Mouse (Mus musculus) ES-E14 (cell line): ENCODE data around the gene Prickle1. TPM values are rescaled to one million over a fixed set of nuclear protein-coding genes. Genes with fewer than 3 reads are reported as not detected.

ENCODE experiments used
- DNase-seq: peaks from one replicate; pipeline ENCODE4 v3.0.0-alpha.2; 2013; ENCODE audit warnings: low read depth, low spot score
- H3K27ac ChIP-seq: 2 replicates; pipeline ENCODE4 v1.5.1; 2012; ENCODE audit warnings: low read depth, mild to moderate bottlenecking, low read length, moderate library complexity, mixed read lengths; ENCODE audit not compliant: poor library complexity, insufficient read depth, severe bottlenecking
- H3K36me3 ChIP-seq: 2 replicates; pipeline ENCODE4 v1.6.1; 2012; ENCODE audit warnings: mild to moderate bottlenecking, low read length, moderate library complexity, mixed read lengths; ENCODE audit not compliant: control insufficient read depth, poor library complexity, insufficient read depth, severe bottlenecking
- H3K4me1 ChIP-seq, 2 experiments: fragments of 150-350 bp in 1 of 2; sonication (generic) in 1 of 2; 2 replicates each; pipeline ENCODE4 v1.6.1; 2012; ENCODE audit warnings: low read length in 2 of 2, mild to moderate bottlenecking in 1 of 2, mixed read lengths in 1 of 2; ENCODE audit not compliant: control insufficient read depth in 2 of 2, insufficient read depth in 2 of 2, poor library complexity in 1 of 2
- H3K4me3 ChIP-seq, 2 experiments: fragments of 150-350 bp in 1 of 2; sonication (generic) in 1 of 2; 2 replicates each; pipeline ENCODE4 v1.5.1; 2012; ENCODE audit warnings: low read length in 2 of 2, low read depth in 1 of 2, mild to moderate bottlenecking in 1 of 2, mixed read lengths in 1 of 2; ENCODE audit not compliant: insufficient read depth in 1 of 2, poor library complexity in 1 of 2, severe bottlenecking in 1 of 2
- H3K9ac ChIP-seq: 2 replicates; pipeline ENCODE4 v1.6.1; 2012; ENCODE audit warnings: low read depth, mild to moderate bottlenecking, low read length, mixed read lengths; ENCODE audit not compliant: poor library complexity, insufficient read depth, severe bottlenecking
- H3K9me3 ChIP-seq: fragments of 150-350 bp; sonication (generic); 2 replicates; pipeline ENCODE4 v1.6.1; 2012; ENCODE audit warnings: low read depth, mild to moderate bottlenecking, low read length; ENCODE audit not compliant: control insufficient read depth, insufficient read depth
- CHD2 ChIP-seq: IDR thresholded peaks from 2 replicates; pipeline ENCODE4 v1.6.1; 2014; ENCODE audit warnings: mild to moderate bottlenecking, low read depth, low read length, inconsistent platforms
- HCFC1 ChIP-seq: IDR thresholded peaks from 2 replicates; pipeline ENCODE4 v1.6.1; 2012; ENCODE audit warnings: low read length, inconsistent platforms, borderline replicate concordance; ENCODE audit not compliant: insufficient read depth
- MAFK ChIP-seq: IDR thresholded peaks from 2 replicates; pipeline ENCODE4 v1.6.1; 2014; ENCODE audit warnings: mild to moderate bottlenecking, low read depth, low read length, inconsistent platforms; ENCODE audit not compliant: insufficient read depth
- ZC3H11A ChIP-seq: IDR thresholded peaks from 2 replicates; pipeline ENCODE4 v1.6.1; 2012; ENCODE audit warnings: low read depth, mild to moderate bottlenecking, inconsistent platforms, low read length, borderline replicate concordance
- ZNF384 ChIP-seq: IDR thresholded peaks from 2 replicates; pipeline ENCODE4 v1.6.1; 2012; ENCODE audit warnings: low read depth, low read length, inconsistent platforms
- in situ Hi-C, 2 experiments: fragments of 600-800 bp; cut with MboI; formaldehyde crosslinking; loops; one replicate each; pipeline ENCODE4 v1.15.1; 2025; ENCODE audit warnings: low sequenced_read_pairs in 2 of 2, inconsistent platforms in 1 of 2; ENCODE audit not compliant: unreplicated experiment in 2 of 2
- total RNA-seq: library from RNA; depleted of rRNA; stranded (reverse); fragments of 300-350 nt; gene quantifications from 2 replicates; pipeline ENCODE4 v1.2.3, GENCODE M21; 2012

Prickle1 gene
- total RNA-seq, 1 experiment: 7.7 TPM

DNA sequence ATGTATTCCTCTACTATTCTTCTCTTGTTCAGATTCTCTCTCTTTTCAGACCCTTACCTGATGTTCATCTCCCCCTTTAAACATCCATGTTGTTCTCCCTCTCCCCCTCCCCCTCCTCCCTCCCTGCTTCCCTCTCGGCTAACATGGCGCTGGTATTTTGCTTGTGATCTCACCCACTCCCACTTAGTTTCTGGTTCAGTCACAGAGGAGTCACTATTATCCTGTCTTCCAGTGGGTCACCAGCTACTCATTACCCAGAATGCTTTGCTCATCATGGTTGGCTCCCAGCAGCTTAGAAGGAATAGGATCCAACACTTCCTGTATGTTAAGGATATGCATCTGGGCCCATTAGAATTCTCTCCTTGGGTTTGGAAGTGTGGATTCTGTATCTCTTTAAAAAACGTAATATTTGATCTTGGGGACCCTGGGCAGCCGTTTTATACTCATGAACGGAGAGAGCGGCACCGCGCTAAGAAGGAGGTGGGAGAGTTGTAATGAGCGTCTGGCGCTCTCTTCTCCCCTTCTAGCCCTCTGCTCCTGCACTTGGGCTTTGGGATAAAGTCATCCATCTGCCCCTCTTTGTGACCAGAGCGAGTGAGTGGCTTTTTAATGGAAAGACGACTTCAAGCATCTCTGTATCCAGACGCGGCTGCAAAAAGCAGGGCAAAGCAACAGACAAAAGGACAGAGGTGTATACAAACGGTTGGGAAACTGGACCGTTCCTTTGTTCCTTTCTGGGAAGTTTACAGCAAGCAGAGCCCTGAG lies 16.0 kb upstream of the Prickle1 start:
- Histone ChIP-seq H3K27ac (no peak overlapping the region), H3K9me3 (no peaks in the 10 kb centered on the region), H3K4me1 (no peaks in the 10 kb centered on the region), H3K4me3 (no peak overlapping the region), H3K9ac (no peak overlapping the region), H3K36me3 (no peaks in the 10 kb centered on the region)
- no peak for DNase-seq
- TF ChIP-seq ZC3H11A (no peak), CHD2 (no peak), MAFK (no peak), HCFC1 (no peak), ZNF384 (no peak)
- in situ Hi-C loops: no loop called here

DNA sequence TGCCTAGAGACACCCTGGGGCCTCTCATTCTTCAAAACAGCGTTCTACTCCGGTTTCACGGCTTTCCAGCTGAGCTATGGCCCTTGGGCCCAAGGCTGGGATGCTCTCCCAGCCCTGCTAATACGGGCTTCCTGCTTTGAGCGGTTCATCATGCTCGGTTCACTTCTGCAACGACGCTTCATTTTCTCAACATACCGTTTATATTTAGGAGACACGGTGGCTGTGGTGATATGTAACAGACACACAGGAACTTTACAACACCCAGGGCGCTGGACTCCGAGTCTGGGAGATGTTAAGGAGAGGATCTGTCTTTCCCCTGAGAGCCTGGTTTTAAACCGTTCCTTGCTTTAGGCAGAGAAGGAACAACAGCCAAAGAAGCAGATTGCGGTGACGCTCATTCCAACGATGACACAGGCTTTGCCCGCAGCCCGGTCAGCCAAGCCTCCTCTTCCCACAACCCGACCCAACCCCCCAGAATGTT lies 15.1 kb upstream of the Prickle1 start:
- H3K36me3 ChIP-seq: no peaks in the 10 kb centered on the region
- no peak overlapping the region for H3K27ac ChIP-seq
- no peaks in the 10 kb centered on the region for H3K4me1 ChIP-seq
- in situ Hi-C loops: no loop called here
- TF ChIP-seq CHD2 (no peak), ZC3H11A (no peak), MAFK (no peak), HCFC1 (no peak), ZNF384 (no peak)
- no peaks in the 10 kb centered on the region for H3K9me3 ChIP-seq
- H3K9ac ChIP-seq: no peak overlapping the region
- no peak overlapping the region for H3K4me3 ChIP-seq
- DNase-seq: no peak

DNA sequence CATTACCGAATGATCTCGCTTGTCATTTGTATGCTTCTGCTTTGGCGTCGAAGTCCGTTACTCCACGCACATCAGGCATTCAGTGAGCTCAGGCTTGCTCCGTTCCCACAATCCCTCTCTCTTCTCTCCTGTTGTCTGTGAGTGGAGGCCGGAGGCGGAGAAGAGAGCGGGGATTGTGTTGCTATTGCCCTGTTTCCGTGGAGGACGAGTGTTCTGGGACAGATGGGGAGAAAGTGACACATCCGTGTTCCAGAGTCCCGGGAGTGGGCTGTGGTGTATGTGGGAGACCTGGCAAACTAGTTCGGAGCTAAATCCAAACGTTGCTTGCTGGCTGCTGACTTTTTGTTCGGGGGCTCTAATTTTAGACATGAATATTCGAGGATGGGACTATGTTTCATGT lies 14.6 kb upstream of the Prickle1 start:
- no peak for TF ChIP-seq ZC3H11A
- no peak for TF ChIP-seq ZNF384
- TF ChIP-seq HCFC1: no peak
- TF ChIP-seq CHD2: no peak
- no peak for TF ChIP-seq MAFK
- in situ Hi-C loops: no loop called here
- H3K9ac ChIP-seq: no peak overlapping the region
- DNase-seq: no peak
- H3K9me3 ChIP-seq: no peaks in the 10 kb centered on the region
- H3K36me3 ChIP-seq: no peaks in the 10 kb centered on the region
- H3K27ac ChIP-seq: no peak overlapping the region
- H3K4me1 ChIP-seq: no peaks in the 10 kb centered on the region
- H3K4me3 ChIP-seq: no peak overlapping the region

DNA sequence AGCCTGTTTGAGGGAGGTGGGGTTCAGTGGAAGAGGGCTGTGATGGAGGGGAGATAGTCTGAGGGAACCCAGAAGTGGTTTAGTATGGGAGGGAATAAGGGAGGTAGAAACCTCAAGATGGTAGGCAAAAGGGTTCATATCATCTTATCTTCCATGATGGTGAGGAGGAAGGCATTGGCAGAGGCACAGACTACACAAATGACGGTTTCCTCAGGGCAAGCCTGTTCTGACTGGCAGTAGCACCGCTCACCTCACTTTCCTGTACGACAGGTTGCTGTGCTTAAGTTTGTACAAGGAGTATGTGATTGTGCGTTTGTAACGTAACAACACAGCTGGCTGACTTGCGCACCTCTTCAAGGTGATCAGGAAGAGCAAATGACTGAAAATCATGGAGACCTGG lies 7.2 kb upstream of the Prickle1 start:
- Histone ChIP-seq H3K9ac (no peak overlapping the region), H3K4me1 (no peaks in the 10 kb centered on the region), H3K4me3 (no peak overlapping the region), H3K27ac (no peak overlapping the region), H3K9me3 (no peaks in the 10 kb centered on the region), H3K36me3 (no peaks in the 10 kb centered on the region)
- no peak for TF ChIP-seq ZNF384
- no peak for TF ChIP-seq MAFK
- TF ChIP-seq ZC3H11A: no peak
- in situ Hi-C loops: no loop called here
- no peak for DNase-seq

DNA sequence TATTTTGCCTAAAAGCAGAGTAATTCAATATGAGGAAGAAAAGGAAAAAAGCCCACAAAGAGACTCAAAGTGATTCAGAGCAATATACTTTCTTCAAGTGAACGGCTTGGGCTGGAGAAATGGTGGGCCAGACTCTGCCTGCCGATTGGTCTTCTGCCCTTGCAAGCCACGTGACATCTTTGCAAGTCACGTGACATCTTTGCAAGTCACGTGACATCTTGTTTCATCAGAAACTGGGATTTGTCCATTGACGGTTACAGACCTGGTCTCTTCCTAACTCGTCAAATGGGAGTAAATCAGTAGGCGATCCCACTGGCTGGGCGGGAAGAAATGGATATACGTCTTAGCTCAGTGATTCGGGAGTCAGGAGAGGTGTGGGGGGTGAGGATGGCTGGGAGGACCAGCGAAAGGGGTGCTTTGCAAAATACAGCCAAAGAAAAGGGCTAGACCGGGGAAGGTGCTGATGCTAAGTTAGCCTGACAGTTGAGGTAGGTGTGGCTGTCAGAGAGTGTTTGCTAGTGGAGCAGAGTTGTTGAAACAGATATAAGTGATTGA lies 5.8 kb upstream of the Prickle1 start:
- Histone ChIP-seq H3K27ac (no peak overlapping the region), H3K4me1 (no peaks in the 10 kb centered on the region), H3K9ac (no peak overlapping the region), H3K36me3 (no peaks in the 10 kb centered on the region), H3K9me3 (no peaks in the 10 kb centered on the region), H3K4me3 (no peak overlapping the region)
- in situ Hi-C loops: no loop called here
- TF ChIP-seq HCFC1 (no peak), MAFK (no peak), ZNF384 (no peak), ZC3H11A (no peak), CHD2 (no peak)
- no peak for DNase-seq
